Mouse (Mus musculus): ENCODE measurements around the gene Tmem108.

The Tmem108 gene

GRCm38 (mm10) chr9:103444656-103445055, 317.0 kb downstream of the Tmem108 start:
- DNase-seq (ENCODE audit: low spot score), result no peak

- DNase-seq (ENCODE audit: low spot score), result no peak
Observed at GRCm38 (mm10) chr9:103443824-103444185, 317.8 kb downstream of the Tmem108 start.

GRCm38 (mm10) chr9:103443121-103443823, 318.4 kb downstream of the Tmem108 start:
- DNase-seq (ENCODE audit: low spot score), result no peak

DNA sequence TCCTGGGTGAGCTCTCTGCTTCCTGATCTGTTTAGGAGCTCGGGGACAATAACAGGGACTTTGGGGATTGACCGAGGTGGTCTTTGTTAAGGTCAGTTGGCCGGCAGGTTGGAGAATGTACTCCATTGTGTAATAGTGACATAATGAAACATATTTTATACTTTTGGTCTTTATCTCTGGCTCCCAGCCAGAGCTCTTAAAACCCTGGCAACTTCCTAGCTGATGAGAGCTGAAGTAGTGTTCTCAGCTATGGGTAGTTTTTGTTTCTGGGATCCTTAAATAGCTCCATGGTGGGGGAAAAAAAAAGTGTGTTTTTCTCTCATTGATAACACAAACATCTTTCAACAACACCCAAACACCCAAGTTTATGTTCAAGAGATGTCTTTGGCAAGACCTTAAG, 321.0 kb downstream of the Tmem108 start:
- DNase-seq (ENCODE audit: low spot score), result no peak

- DNase-seq (ENCODE audit: low spot score), result no peak
Observed at GRCm38 (mm10) chr9:103437104-103437503, 324.5 kb downstream of the Tmem108 start.

- no peak for DNase-seq (ENCODE audit: low spot score)
Observed at GRCm38 (mm10) chr9:103434116-103434515, 327.5 kb downstream of the Tmem108 start.

Data from ovary, postnatal 36 days (tissue).